ENCODE assay signal across 8 mouse cellular contexts in genomic region chr10:42680582-42681001, GRCm38 (mm10).
DNase-seq lines count a peak whose midpoint lies in the region; ATAC-seq lines count a peak whose summit lies in the region.

No protein-coding gene starts in this region.

- H3K27me3 ChIP-seq in heart, embryonic 12.5 days (replicated peaks): no peaks in the 10 kb centered on the region
- H3K27me3 ChIP-seq in hindbrain, embryonic 15.5 days: no peaks in the 10 kb centered on the region
- no peaks in the 10 kb centered on the region for H3K27me3 ChIP-seq in midbrain, embryonic 14.5 days (ENCODE audit: control insufficient read depth, insufficient read depth, low read length)

- H3K36me3 ChIP-seq in heart, embryonic 12.5 days: peaks cover 10% of the 10 kb centered on the region
- H3K36me3 ChIP-seq in hindbrain, embryonic 15.5 days: peaks cover 9% of the 10 kb centered on the region
- H3K36me3 ChIP-seq in midbrain, embryonic 14.5 days (ENCODE audit: control insufficient read depth, insufficient read depth, low read length): peaks cover 10% of the 10 kb centered on the region; the same call in 1 of the 2 replicates

- peaks cover 3% of the 10 kb centered on the region; the same call in 1 of the 2 replicates for H3K9me3 ChIP-seq in heart, embryonic 12.5 days (replicated peaks)
- H3K9me3 ChIP-seq in hindbrain, embryonic 15.5 days: no peaks in the 10 kb centered on the region
- H3K9me3 ChIP-seq in midbrain, embryonic 14.5 days (ENCODE audit: control insufficient read depth, low read length): no peaks in the 10 kb centered on the region

- no peak for DNase-seq in heart, postnatal 4 days
- DNase-seq in R1 (ENCODE audit: low read depth, low spot score): peak; percentile 92
- no peak for DNase-seq in midbrain, embryonic 14.5 days
- no peak for DNase-seq in layer of hippocampus, adult 9-11 months
- DNase-seq in right cerebral cortex, postnatal 25 days: no peak
- DNase-seq in layer of hippocampus, adult 11-12 months (ENCODE audit: low spot score): no peak

- H3K4me2 ChIP-seq in heart, embryonic 12.5 days: peak overlapping the region; percentile 52
- H3K4me2 ChIP-seq in hindbrain, embryonic 15.5 days: peak overlapping the region; percentile 73
- peak overlapping the region; percentile 65 for H3K4me2 ChIP-seq in midbrain, embryonic 14.5 days (ENCODE audit: low read length)

- H3K27ac ChIP-seq in heart, embryonic 12.5 days (ENCODE audit: poor library complexity, severe bottlenecking): no peak overlapping the region
- H3K27ac ChIP-seq in hindbrain, embryonic 15.5 days (replicated peaks): no peak overlapping the region
- H3K27ac ChIP-seq in midbrain, embryonic 14.5 days (replicated peaks; ENCODE audit: low read depth, low read length): no peak overlapping the region

- 9% methylated on average over 6 of the region's 6 CpGs for WGBS in heart, embryonic 12.5 days
- WGBS in hindbrain, embryonic 15.5 days: 14% methylated on average over 6 of the region's 6 CpGs
- WGBS in midbrain, embryonic 14.5 days: 14% methylated on average over 6 of the region's 6 CpGs

- peak; percentile 20; the same call in 1 of the 2 replicates for ATAC-seq in heart, embryonic 12.5 days (ENCODE audit: insufficient number of reproducible peaks, low FRiP score)
- no peak for ATAC-seq in hindbrain, embryonic 15.5 days (ENCODE audit: low FRiP score, low read depth)
- ATAC-seq in midbrain, embryonic 14.5 days (ENCODE audit: low FRiP score, low TSS enrichment): no peak

- H3K4me3 ChIP-seq in heart, embryonic 12.5 days: peak overlapping the region; percentile 16; the same call in 1 of the 2 replicates
- H3K4me3 ChIP-seq in hindbrain, embryonic 15.5 days: no peak overlapping the region
- H3K4me3 ChIP-seq in midbrain, embryonic 14.5 days (replicated peaks; ENCODE audit: low read depth, low read length): no peak overlapping the region

- peaks cover 7% of the 10 kb centered on the region for H3K4me1 ChIP-seq in heart, embryonic 12.5 days (replicated peaks)
- peaks cover 16% of the 10 kb centered on the region for H3K4me1 ChIP-seq in hindbrain, embryonic 15.5 days (replicated peaks)
- peaks cover 15% of the 10 kb centered on the region; the same call in 1 of the 2 replicates for H3K4me1 ChIP-seq in midbrain, embryonic 14.5 days (ENCODE audit: control insufficient read depth, insufficient read depth, low read length)

- H3K9ac ChIP-seq in heart, embryonic 12.5 days: no peak overlapping the region; the same call in 1 of the 2 replicates
- no peak overlapping the region for H3K9ac ChIP-seq in hindbrain, embryonic 15.5 days
- H3K9ac ChIP-seq in midbrain, embryonic 14.5 days (replicated peaks; ENCODE audit: low read length): 0 out of 2 replicates have a peak overlapping the region, but pooled peaks have one; percentile 9
